Mouse (Mus musculus) stomach, embryonic 16.5 days (tissue): ENCODE measurements around the gene Gm3629. TPM values are rescaled to one million over a fixed set of nuclear protein-coding genes. Genes with fewer than 3 reads are reported as not detected.
"Not testable (repeated sequence)": the region's sequence is repeated elsewhere in the genome, so short reads cannot be mapped to it uniquely, and the experiment has no call there.

Source experiments
- ATAC-seq: fragments of 200-750 bp; cut with Nextera tagmentation; 2 replicates; pipeline ENCODE4 v1.8.0; 2017; ENCODE audit warnings: moderate number of reproducible peaks, moderate TSS enrichment; ENCODE audit not compliant: insufficient read depth, low FRiP score
- H3K27ac ChIP-seq: fragments of 300-500 bp; sonication (generic); 2 replicates; pipeline ENCODE4 v1.5.1; 2014; ENCODE audit warnings: low read length
- H3K27me3 ChIP-seq: fragments of 300-500 bp; sonication (generic); 2 replicates; pipeline ENCODE4 v1.6.1; 2014; ENCODE audit warnings: low read length, control low read depth, mixed read lengths; ENCODE audit not compliant: control insufficient read depth, insufficient read depth
- H3K36me3 ChIP-seq: fragments of 300-500 bp; sonication (generic); 2 replicates; pipeline ENCODE4 v1.6.1; 2014; ENCODE audit warnings: low read length; ENCODE audit not compliant: control insufficient read depth, insufficient read depth
- H3K4me1 ChIP-seq: fragments of 300-500 bp; sonication (generic); 2 replicates; pipeline ENCODE4 v1.6.1; 2014; ENCODE audit warnings: low read length, control low read depth, mixed read lengths; ENCODE audit not compliant: control insufficient read depth, insufficient read depth
- H3K4me2 ChIP-seq: fragments of 300-500 bp; sonication (generic); 2 replicates; pipeline ENCODE4 v1.6.1; 2014; ENCODE audit warnings: low read depth, low read length, mixed read lengths
- H3K4me3 ChIP-seq: fragments of 300-500 bp; sonication (generic); replicated peaks from 2 replicates; pipeline ENCODE4 v1.5.1; 2014; ENCODE audit warnings: mild to moderate bottlenecking, low read length
- H3K9ac ChIP-seq: fragments of 300-500 bp; sonication (generic); 2 replicates; pipeline ENCODE4 v1.6.1; 2014; ENCODE audit warnings: low read length
- H3K9me3 ChIP-seq: fragments of 300-500 bp; sonication (generic); replicated peaks from 2 replicates; pipeline ENCODE4 v1.6.1; 2016; ENCODE audit warnings: low read length, control low read depth; ENCODE audit not compliant: control insufficient read depth
- WGBS: fragments of 180-500 bp; shearing (Covaris S2); extraction: QIAGEN DNeasy Blood & Tissue Kit; methylation state at CpG from one replicate; pipeline ENCODE4 v1.1.7; 2014; 5-methylcytosine and 5-hydroxymethylcytosine counted together
- polyA plus RNA-seq: library from polyadenylated mRNA; unstranded; fragments of >200 nt; fragmentation: Nextera tagmentation; extraction: Ambion mirVana; gene quantifications from 2 replicates; pipeline ENCODE4 v1.2.1, GENCODE M21; 2015

Gm3629 gene
- polyA plus RNA-seq = not detected in 2 replicates

- H3K4me1 ChIP-seq, H3K27ac ChIP-seq, H3K36me3 ChIP-seq, H3K4me3 ChIP-seq, H3K9ac ChIP-seq, H3K9me3 ChIP-seq, ATAC-seq, H3K4me2 ChIP-seq, H3K27me3 ChIP-seq: not testable (repeated sequence)
- 50% methylated on average over 1 of the region's 2 CpGs for WGBS
Measured at GRCm38 (mm10) chr14:6590513-6590912, at the start of gene Gm3629. Gm3629 (minus strand) TSS chr14:6590613.

DNA sequence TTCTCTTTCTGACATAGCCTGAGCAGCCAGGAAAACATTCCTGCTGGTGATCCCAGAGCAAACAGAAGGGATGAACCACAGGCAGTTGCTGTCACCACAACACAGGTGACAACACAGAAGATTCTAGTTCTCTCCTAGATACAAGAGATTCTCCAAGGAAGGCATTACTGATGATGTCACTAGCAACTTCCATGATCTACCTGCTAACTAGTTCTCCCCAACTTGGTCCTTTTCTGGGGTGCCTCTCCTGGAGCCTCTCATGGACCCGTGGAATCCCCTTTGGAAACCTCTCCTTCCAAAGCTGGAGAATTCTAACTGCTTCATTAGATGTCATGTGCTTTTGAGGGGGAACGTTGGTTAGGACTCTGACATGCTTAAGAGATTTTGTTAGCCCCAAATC, 31.9 kb upstream of the Gm3629 start, which contains the start of gene Gm3460:
Gm3460 (minus strand) TSS at position 101 of the 400 bp plus-strand sequence.
- not testable (repeated sequence) for H3K27me3 ChIP-seq, H3K4me3 ChIP-seq, H3K9ac ChIP-seq, H3K4me2 ChIP-seq, H3K36me3 ChIP-seq, H3K4me1 ChIP-seq, H3K9me3 ChIP-seq, ATAC-seq, H3K27ac ChIP-seq
- 50% methylated on average over 1 of the region's 2 CpGs for WGBS

DNA sequence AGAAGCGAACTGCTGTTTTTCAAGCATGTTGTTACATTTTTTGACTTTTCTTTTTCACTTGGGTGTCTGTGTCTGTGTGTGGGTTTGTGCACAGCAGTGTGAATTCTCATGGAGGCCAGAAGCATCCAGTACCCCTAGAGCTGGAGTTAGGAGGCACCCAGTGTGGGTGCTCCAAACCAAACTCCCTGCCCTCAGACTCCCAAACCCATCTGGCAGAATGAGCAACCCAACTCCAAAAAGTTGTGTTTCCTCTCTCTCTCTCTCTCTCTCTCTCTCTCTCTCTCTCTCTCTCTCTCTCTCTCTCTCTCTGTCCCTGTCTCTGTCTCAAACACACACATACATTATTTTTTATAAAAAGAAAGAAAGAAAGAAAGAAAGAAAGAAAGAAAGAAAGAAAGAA, 16.0 kb upstream of the Gm3629 start:
- H3K9ac ChIP-seq, H3K4me1 ChIP-seq, H3K27ac ChIP-seq, H3K36me3 ChIP-seq, H3K4me3 ChIP-seq, H3K9me3 ChIP-seq, H3K27me3 ChIP-seq, H3K4me2 ChIP-seq, ATAC-seq: not testable (repeated sequence)
- no CpG with 5 or more reads among the region's 1 CpGs for WGBS

DNA sequence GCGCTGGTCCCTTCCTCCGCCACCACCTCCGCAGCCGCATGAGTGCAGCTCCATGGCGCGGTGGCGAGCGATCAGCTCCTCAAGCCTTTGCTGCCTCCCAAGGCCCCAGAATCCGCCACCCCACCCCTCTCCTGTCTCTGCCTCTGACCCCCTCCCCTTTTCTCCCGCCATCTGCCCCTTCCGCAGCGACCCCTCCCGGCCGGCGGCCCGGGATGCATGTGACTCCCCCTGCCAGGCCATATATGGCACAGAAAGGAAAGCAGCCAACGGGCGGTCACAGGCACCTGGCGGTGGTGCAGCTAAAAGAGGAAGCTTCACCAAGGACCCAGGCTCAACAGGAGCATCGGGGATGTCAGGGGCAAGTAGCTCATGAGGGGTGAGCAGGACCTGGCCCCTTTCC, 14.6 kb upstream of the Gm3629 start:
- H3K4me3 ChIP-seq = peak overlapping the region; percentile 37
- ATAC-seq, H3K4me1 ChIP-seq, H3K27ac ChIP-seq, H3K27me3 ChIP-seq, H3K36me3 ChIP-seq, H3K9me3 ChIP-seq: not testable (repeated sequence)
- H3K9ac ChIP-seq = peak overlapping the region; percentile 50
- WGBS = under 1% methylated on average over 16 of the region's 20 CpGs
- H3K4me2 ChIP-seq = peak overlapping the region; percentile 52

GRCm38 (mm10) chr14:6604551-6604950, 14.1 kb upstream of the Gm3629 start:
- WGBS = 8% methylated on average over 20 of the region's 20 CpGs
- not testable (repeated sequence) for ATAC-seq

GRCm38 (mm10) chr14:6537190-6537589, 53.2 kb downstream of the Gm3629 start, which contains the start of gene Gm8356:
Gm8356 (minus strand) TSS chr14:6537290.
- H3K27me3 ChIP-seq, H3K4me2 ChIP-seq, H3K4me1 ChIP-seq, H3K36me3 ChIP-seq, H3K27ac ChIP-seq, H3K9ac ChIP-seq, ATAC-seq, H3K9me3 ChIP-seq, H3K4me3 ChIP-seq: not testable (repeated sequence)
- WGBS = no CpG with 5 or more reads among the region's 2 CpGs

More at GRCm38 (mm10) chr14:6604551-6604950, 14.1 kb upstream of the Gm3629 start:
- not testable (repeated sequence) for H3K27ac ChIP-seq, H3K9ac ChIP-seq, H3K4me1 ChIP-seq, H3K27me3 ChIP-seq, H3K36me3 ChIP-seq, H3K9me3 ChIP-seq
- H3K4me3 ChIP-seq = peak overlapping the region; percentile 37
- peak overlapping the region; percentile 52 for H3K4me2 ChIP-seq

Other genes with a start within 250 kb of the Gm3629 start
- not detected in 2 replicates for gene Gm3618, start 246.9 kb downstream of the Gm3629 start, polyA plus RNA-seq
- gene Gm16440, start 200.3 kb downstream of the Gm3629 start, polyA plus RNA-seq = not detected in 2 replicates
- gene Gm3591, start 178.1 kb downstream of the Gm3629 start, polyA plus RNA-seq = 1.00 TPM in 1 of 2 replicates, not detected in the other
- not detected in 2 replicates for gene Gm3594, start 146.0 kb downstream of the Gm3629 start, polyA plus RNA-seq
- not detected in 2 replicates for gene Gm8356, start 53.3 kb downstream of the Gm3629 start, polyA plus RNA-seq
- gene Gm3460, start 31.8 kb upstream of the Gm3629 start, polyA plus RNA-seq = not detected in 2 replicates
- gene Gm10251, start 93.6 kb upstream of the Gm3629 start, polyA plus RNA-seq = not detected in 2 replicates
- gene Gm8050, start 129.6 kb upstream of the Gm3629 start, polyA plus RNA-seq = not detected in 2 replicates
- gene Gm3636, start 151.7 kb upstream of the Gm3629 start, polyA plus RNA-seq = 2.5 and 3.4 TPM in 2 replicates
- not detected in 2 replicates for gene Gm8362, start 183.8 kb upstream of the Gm3629 start, polyA plus RNA-seq
- gene Gm3642, start 249.7 kb upstream of the Gm3629 start, polyA plus RNA-seq = not detected in 2 replicates